Mouse (Mus musculus): ENCODE results near the gene 2010111I01Rik. TPM values are rescaled to one million over a fixed set of nuclear protein-coding genes. Genes with fewer than 3 reads are reported as not detected.
"Not testable (repeated sequence)": the region's sequence is repeated elsewhere in the genome, so short reads cannot be mapped to it uniquely, and the experiment has no call there.

The 2010111I01Rik gene
- polyA plus RNA-seq, 1 experiment = 22.5 TPM

GRCm38 (mm10) chr13:62993543-62994477 lies 29.1 kb downstream of the 2010111I01Rik start:
- 91% methylated on average over 5 of the region's 5 CpGs for WGBS

DNA sequence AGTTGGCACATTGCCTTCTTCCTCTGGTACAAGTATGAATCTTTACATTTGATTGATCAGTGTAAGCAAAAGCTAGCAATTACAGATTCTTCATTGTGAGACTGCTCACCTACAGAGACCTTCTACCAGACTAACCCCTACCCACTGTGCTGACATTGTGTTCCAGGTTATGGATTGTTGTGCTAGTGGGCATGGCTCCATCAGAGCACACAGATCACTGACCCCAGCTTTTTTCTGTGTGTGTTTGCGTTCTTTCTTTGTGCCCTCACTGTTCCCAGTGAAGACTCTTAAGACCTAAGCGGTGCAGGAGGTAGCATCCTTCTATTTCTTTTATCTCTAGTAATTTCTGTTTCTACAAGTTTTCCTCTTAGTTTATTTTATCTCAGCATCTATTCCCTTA lies 32.1 kb downstream of the 2010111I01Rik start:
- no peak for DNase-seq (ENCODE audit: low read depth in 1 of 2, low spot score in 2 of 2)
- TF ChIP-seq POLR2A (IDR thresholded peaks at IDR 0.05; ENCODE audit: low read depth, low read length) = no peak
- no peak for TF ChIP-seq CTCF (IDR thresholded peaks at IDR 0.05; ENCODE audit: extremely low read depth, insufficient read depth, insufficient read length, insufficient replicate concordance)
- 93% methylated on average over 2 of the region's 2 CpGs for WGBS

More at GRCm38 (mm10) chr13:62993543-62994477, 29.1 kb downstream of the 2010111I01Rik start:
- no peaks in the 10 kb centered on the region for H3K27me3 ChIP-seq (ENCODE audit: control insufficient read depth, insufficient read depth, low read length)
- TF ChIP-seq POLR2A (IDR thresholded peaks at IDR 0.05; ENCODE audit: low read depth, low read length) (no peak), CTCF (IDR thresholded peaks at IDR 0.05; ENCODE audit: extremely low read depth, insufficient read depth, insufficient read length, insufficient replicate concordance) (no peak)
- H3K36me3 ChIP-seq (ENCODE audit: control insufficient read depth, insufficient read depth, low read length) = no peaks in the 10 kb centered on the region
- H3K4me1 ChIP-seq (ENCODE audit: control insufficient read depth, insufficient read depth, insufficient read length) = no peaks in the 10 kb centered on the region
- H3K4me3 ChIP-seq (ENCODE audit: extremely low read depth, insufficient read depth, insufficient read length) = no peak overlapping the region
- no peak for DNase-seq (ENCODE audit: low read depth in 1 of 2, low spot score in 2 of 2)
- H3K27ac ChIP-seq (ENCODE audit: insufficient read depth, low read length) = no peak overlapping the region

GRCm38 (mm10) chr13:63007491-63007890 lies 42.8 kb downstream of the 2010111I01Rik start:
- 69% methylated on average over 3 of the region's 3 CpGs for WGBS
- not testable (repeated sequence) for H3K4me1 ChIP-seq (ENCODE audit: control insufficient read depth, insufficient read depth, insufficient read length); DNase-seq (ENCODE audit: low read depth in 1 of 2, low spot score in 2 of 2); H3K27ac ChIP-seq (ENCODE audit: insufficient read depth, low read length); H3K27me3 ChIP-seq (ENCODE audit: control insufficient read depth, insufficient read depth, low read length); H3K36me3 ChIP-seq (ENCODE audit: control insufficient read depth, insufficient read depth, low read length); H3K4me3 ChIP-seq (ENCODE audit: extremely low read depth, insufficient read depth, insufficient read length)

More for the DNA sequence above, 32.1 kb downstream of the 2010111I01Rik start:
- Histone ChIP-seq H3K27ac (ENCODE audit: insufficient read depth, low read length) (no peak overlapping the region), H3K4me1 (ENCODE audit: control insufficient read depth, insufficient read depth, insufficient read length) (no peaks in the 10 kb centered on the region), H3K36me3 (ENCODE audit: control insufficient read depth, insufficient read depth, low read length) (no peaks in the 10 kb centered on the region), H3K4me3 (ENCODE audit: extremely low read depth, insufficient read depth, insufficient read length) (no peak overlapping the region), H3K27me3 (ENCODE audit: control insufficient read depth, insufficient read depth, low read length) (no peaks in the 10 kb centered on the region)

GRCm38 (mm10) chr13:63010345-63011090 lies 45.8 kb downstream of the 2010111I01Rik start:
- no peak overlapping the region for H3K4me3 ChIP-seq (ENCODE audit: extremely low read depth, insufficient read depth, insufficient read length)
- DNase-seq (ENCODE audit: low read depth in 1 of 2, low spot score in 2 of 2) = no peak
- H3K27ac ChIP-seq (ENCODE audit: insufficient read depth, low read length) = no peak overlapping the region
- no peaks in the 10 kb centered on the region for H3K4me1 ChIP-seq (ENCODE audit: control insufficient read depth, insufficient read depth, insufficient read length)
- TF ChIP-seq POLR2A (IDR thresholded peaks at IDR 0.05; ENCODE audit: low read depth, low read length) (no peak), CTCF (IDR thresholded peaks at IDR 0.05; ENCODE audit: extremely low read depth, insufficient read depth, insufficient read length, insufficient replicate concordance) (no peak)
- no peaks in the 10 kb centered on the region for H3K36me3 ChIP-seq (ENCODE audit: control insufficient read depth, insufficient read depth, low read length)
- WGBS = 74% methylated on average over 2 of the region's 2 CpGs
- no peaks in the 10 kb centered on the region for H3K27me3 ChIP-seq (ENCODE audit: control insufficient read depth, insufficient read depth, low read length)

DNA sequence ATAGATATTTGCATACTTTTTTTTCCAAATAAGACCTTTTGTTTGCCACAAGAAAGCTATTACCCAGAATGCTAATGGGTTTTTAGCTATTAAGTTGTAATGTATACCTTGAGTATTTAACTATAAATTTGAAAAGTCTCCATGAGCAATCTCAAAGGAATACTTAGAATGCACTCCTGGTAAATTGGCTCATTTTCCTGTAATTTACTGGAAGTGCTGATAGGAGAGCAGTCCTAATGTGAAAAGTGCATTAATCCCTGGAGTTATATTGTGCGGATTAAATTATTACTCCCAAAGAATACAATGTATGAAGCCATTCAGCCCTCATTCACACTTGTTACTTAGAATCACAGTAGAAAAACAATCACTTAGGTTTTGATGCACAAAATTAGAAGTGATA lies 49.7 kb downstream of the 2010111I01Rik start:
- WGBS = 93% methylated on average over 1 of the region's 1 CpGs
- no peak for DNase-seq (ENCODE audit: low read depth in 1 of 2, low spot score in 2 of 2)
- Histone ChIP-seq H3K4me3 (ENCODE audit: extremely low read depth, insufficient read depth, insufficient read length) (no peak overlapping the region), H3K4me1 (ENCODE audit: control insufficient read depth, insufficient read depth, insufficient read length) (no peaks in the 10 kb centered on the region), H3K27me3 (ENCODE audit: control insufficient read depth, insufficient read depth, low read length) (no peaks in the 10 kb centered on the region), H3K36me3 (ENCODE audit: control insufficient read depth, insufficient read depth, low read length) (no peaks in the 10 kb centered on the region), H3K27ac (ENCODE audit: insufficient read depth, low read length) (no peak overlapping the region)
- TF ChIP-seq CTCF (IDR thresholded peaks at IDR 0.05; ENCODE audit: extremely low read depth, insufficient read depth, insufficient read length, insufficient replicate concordance) = no peak

GRCm38 (mm10) chr13:63015362-63015761 lies 50.7 kb downstream of the 2010111I01Rik start:
- H3K4me3 ChIP-seq (ENCODE audit: extremely low read depth, insufficient read depth, insufficient read length) = no peak overlapping the region
- no peak for DNase-seq (ENCODE audit: low read depth in 1 of 2, low spot score in 2 of 2)
- H3K4me1 ChIP-seq (ENCODE audit: control insufficient read depth, insufficient read depth, insufficient read length) = no peaks in the 10 kb centered on the region
- WGBS = 84% methylated on average over 4 of the region's 4 CpGs
- no peak overlapping the region for H3K27ac ChIP-seq (ENCODE audit: insufficient read depth, low read length)
- no peaks in the 10 kb centered on the region for H3K36me3 ChIP-seq (ENCODE audit: control insufficient read depth, insufficient read depth, low read length)
- H3K27me3 ChIP-seq (ENCODE audit: control insufficient read depth, insufficient read depth, low read length) = no peaks in the 10 kb centered on the region
- TF ChIP-seq POLR2A (IDR thresholded peaks at IDR 0.05; ENCODE audit: low read depth, low read length) (no peak), CTCF (IDR thresholded peaks at IDR 0.05; ENCODE audit: extremely low read depth, insufficient read depth, insufficient read length, insufficient replicate concordance) (no peak)
